Mouse (Mus musculus): Measurements from ENCODE around the gene Crybg1.
"Not testable (repeated sequence)": the region's sequence is repeated elsewhere in the genome, so short reads cannot be mapped to it uniquely, and the experiment has no call there.

Crybg1 gene

DNA sequence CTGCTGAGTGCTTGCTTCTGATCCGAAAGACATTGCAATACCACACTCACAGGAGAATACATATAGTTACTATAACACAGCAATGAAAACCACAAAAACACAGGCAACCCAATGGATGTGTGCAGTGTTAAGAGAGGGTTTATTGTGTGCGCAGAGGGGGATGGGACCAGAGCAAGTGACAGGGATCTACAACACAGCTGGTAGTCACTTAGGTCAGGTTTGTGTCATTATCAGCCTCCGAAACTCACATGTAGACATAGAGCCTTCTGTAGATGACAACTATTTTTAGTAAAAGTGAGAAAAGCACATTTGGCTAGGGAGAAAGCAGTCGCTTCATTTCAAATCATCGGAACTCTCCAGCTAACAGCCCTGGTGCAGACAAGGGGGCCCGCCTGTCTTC lies 166.2 kb downstream of the Crybg1 start:
- no peak for ATAC-seq (ENCODE audit: insufficient number of reproducible peaks, low FRiP score, low TSS enrichment)

DNA sequence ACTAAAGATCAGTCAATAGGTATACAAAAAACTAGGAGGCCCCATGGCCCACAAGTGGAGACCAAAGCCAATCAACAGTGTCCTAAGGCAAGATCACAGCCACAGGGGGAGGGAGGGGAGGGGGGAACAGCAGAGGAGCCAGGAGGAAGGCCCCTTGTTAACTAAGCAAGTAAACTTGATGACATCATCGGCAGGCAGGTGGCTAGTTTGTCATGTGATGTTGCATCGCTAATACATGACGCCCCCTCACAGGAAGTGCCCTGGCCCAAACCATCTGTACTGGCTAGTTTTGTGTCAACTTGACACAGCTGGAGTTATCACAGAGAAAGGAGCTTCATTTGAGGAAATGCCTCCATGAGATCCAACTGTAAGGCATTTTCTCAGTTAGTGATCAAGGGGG lies 167.9 kb downstream of the Crybg1 start:
- ATAC-seq (ENCODE audit: insufficient number of reproducible peaks, low FRiP score, low TSS enrichment): not testable (repeated sequence)

DNA sequence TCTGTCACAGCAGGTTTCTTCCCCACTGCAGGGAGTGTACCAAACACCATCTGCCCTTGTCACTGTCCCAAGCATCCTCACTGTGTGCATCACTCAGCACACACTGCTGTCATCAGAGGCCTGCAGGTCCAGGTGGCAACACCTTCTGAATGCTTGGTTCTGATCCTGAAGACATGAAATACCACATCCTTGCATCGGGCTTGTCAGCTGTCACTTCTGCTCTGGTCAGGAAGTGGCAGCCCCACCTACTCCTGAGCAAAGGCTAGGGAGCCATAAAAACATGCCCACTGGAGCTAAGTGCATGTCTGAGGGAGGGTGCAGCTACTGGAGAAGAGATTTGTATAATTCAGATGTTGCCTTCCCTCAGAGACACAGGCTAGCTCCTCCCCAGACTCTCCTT lies 168.6 kb downstream of the Crybg1 start:
- no peak for ATAC-seq (ENCODE audit: insufficient number of reproducible peaks, low FRiP score, low TSS enrichment)

DNA sequence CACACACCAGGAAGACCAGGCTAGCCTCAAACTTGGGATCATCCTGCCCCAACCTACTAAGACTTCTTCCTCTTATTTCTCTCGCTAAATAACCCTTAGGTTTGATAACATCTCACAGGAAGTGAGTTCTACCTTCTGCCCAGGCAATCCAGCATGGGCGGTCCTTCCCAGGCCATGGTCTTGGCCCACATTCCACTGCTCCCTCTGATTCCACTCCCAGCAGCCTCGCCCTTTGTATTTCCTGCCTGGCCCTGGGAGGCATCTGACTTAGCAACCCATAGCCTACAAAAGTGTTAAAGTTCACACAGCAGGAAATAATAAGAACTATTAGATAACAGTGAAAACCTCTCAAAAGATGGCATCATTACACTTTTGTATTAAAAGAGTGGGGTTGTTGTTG lies 171.3 kb downstream of the Crybg1 start:
- ATAC-seq (ENCODE audit: insufficient number of reproducible peaks, low FRiP score, low TSS enrichment): no peak

DNA sequence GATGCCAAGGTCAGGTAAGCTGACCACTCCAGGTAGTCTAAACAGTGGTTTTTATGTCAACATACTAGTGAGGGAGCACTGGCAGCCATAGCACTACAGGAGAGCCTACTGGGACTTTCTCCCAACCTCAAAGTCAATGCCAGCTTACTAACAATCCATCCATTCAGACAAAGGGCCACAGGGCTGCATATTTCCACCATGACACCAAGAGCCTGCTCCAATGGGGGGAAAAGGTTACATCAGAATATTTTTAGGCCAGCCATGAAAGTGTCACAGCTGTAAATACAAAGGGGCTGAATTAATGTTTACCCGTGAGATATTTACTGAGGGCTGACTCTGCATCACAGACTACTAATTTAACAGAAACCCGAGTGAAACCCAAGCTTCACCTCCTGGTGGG lies 175.4 kb downstream of the Crybg1 start:
- no peak for ATAC-seq (ENCODE audit: insufficient number of reproducible peaks, low FRiP score, low TSS enrichment)

DNA sequence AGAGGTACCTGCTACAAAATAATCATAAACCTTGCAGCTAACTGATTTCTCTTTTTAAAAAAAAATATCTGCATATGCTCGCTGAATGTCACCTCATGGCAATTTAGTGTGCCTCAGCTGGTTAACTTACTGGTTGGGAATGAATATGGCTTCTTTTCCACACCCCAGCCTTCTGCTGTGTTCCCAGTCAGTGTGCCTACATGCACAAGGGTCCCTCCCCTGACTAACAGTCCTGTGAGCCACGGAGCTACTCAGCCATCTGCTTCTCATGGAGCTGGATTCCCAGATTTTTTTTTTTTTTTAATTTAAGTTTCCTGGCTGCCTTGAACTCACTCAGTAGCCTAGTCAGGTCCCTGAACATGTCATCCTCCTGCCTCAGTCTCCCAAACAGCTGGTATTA lies 183.7 kb downstream of the Crybg1 start:
- no peak for ATAC-seq (ENCODE audit: insufficient number of reproducible peaks, low FRiP score, low TSS enrichment)

DNA sequence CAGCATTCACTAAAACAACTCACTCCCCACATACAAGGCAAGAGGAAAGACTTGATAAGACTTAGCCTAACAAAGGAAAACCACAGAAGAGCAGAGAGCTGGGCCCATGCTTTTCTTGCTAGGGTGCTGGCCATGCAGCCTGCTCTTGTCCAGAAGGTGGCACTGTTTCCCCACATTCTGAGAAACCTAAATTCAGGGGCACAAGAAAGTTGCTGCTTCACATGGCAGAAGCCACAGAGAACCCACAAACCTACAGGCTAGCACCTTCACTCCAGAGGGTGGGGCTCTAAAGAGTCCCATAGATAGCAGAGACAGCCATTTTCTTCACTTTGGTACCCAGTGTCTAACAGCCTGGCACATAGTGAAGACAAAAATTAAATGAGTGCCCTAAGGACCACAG lies 194.7 kb downstream of the Crybg1 start:
- ATAC-seq (ENCODE audit: insufficient number of reproducible peaks, low FRiP score, low TSS enrichment): peak; percentile 68; the same call in 1 of the 2 replicates

DNA sequence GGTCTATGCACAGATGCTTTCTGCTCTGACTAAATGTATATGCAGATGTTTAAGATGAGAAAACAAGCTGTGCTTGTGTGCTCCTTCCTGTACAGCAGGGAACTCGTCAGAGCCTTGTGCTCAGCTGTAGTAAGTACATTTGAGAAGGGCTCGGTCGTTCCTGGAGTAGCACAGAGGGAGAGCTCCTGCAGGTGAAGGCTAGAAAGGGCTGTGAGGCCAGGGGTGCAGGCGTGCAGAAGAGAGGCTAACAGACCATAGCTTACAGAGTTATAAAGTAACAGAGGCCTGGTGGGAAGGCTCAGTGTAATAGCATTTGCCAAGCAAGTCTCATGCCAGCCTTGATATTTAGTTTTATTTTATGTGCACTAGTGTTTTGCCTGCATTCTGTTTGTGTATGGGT lies 203.2 kb downstream of the Crybg1 start:
- no peak for ATAC-seq (ENCODE audit: insufficient number of reproducible peaks, low FRiP score, low TSS enrichment)

DNA sequence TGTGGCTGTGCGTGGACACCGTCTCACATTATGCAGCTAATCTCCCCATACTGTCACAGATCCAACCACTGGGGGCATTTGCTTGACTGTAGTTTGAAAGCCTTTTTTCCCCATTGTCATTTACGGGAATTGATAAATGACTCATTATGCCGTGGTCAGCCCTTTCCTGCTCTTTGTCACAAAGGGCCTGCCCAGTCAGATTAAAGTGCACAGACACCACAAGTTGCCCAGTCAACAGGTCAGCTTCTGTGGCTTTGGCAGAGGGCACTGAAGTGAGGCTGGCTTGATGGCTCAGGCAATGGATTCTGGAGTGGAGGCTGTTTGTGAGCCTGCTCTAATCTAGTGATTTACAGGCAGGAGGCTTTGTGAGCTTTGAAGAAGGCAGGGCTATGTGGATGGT lies 204.9 kb downstream of the Crybg1 start:
- no peak for ATAC-seq (ENCODE audit: insufficient number of reproducible peaks, low FRiP score, low TSS enrichment)

DNA sequence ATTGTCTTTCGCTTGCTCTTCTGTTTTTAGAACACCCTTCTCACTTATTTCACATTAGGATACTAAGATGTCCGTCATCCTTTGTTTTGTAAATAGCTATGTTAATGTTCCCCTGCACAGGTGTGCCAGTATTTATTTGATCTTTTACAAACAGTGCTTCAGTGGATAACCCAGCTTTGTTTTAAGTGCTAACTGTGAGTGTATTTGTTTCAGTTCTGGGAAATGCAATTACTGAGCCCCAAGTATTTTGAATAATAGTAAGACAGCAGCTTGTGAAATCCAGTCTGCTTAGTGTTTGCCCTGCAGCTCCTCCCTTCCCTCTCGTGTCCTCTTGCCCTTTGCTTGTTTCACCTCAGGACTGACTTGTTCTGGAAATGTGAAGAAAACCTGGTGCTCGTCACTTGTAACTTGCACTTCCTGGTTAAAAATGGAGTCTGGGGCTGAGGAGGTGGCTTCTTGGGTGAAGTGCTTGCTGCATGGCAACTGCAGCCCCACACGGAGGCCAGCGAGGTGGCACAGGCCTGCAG lies 209.5 kb downstream of the Crybg1 start:
- no peak for ATAC-seq (ENCODE audit: insufficient number of reproducible peaks, low FRiP score, low TSS enrichment)

DNA sequence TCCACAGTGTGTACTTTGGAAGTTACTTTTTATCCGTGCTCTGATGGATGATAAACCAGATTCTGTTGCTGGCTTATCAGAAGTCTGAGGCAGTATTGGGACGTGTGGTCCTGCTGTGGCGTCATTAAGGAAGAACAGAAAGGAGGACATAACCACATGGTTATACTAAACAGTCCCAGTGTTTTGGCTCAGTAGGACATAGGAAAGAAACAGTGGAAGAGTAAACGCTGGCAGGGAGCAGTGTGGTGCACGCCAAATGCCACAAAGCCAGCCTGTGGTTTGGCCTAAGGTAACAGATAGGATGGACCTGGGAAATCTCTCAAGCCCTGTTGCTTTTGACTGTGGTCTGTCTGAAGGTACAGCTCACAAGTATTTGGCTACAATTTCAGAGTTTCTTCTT lies 220.1 kb downstream of the Crybg1 start:
- peak; percentile 59; the same call in 1 of the 2 replicates for ATAC-seq (ENCODE audit: insufficient number of reproducible peaks, low FRiP score, low TSS enrichment)

DNA sequence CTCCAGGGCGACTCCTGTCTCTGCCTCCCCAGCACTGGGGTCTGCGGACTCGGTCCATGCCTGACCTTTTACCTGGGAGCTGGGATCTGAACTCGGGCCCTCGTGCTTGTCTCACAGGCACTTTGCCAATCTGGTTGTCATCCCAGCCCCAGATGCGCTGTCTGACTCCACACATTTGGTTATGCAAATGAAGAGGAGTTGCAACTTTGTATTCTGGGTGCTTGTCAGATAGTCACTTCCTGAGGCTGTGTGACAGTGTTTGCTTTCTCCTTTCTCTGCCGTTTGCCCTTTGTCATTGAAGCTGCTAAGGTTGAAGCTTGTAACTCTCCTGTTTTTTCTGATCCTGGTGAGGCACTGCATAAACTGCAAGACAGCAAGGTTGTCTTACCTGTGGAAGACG lies 220.9 kb downstream of the Crybg1 start:
- no peak for ATAC-seq (ENCODE audit: insufficient number of reproducible peaks, low FRiP score, low TSS enrichment)

DNA sequence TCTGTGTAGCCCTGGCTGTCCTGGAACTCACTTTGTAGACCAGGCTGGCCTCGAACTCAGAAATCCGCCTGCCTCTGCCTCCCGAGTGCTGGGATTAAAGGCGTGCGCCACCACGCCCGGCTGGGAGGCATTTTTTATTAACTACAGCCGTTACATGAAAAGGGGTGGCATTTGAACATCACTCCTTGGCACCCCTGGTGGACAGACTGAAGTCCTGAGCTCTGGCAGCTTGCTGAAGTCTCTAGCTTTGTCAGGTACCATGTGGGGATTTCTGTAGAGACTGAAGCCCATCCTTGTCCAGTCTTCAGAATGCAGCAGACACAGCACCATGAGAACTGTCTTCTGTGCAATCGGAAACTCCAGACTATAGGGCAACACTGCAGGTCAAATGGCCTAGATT lies 222.9 kb downstream of the Crybg1 start:
- ATAC-seq (ENCODE audit: insufficient number of reproducible peaks, low FRiP score, low TSS enrichment): not testable (repeated sequence)

DNA sequence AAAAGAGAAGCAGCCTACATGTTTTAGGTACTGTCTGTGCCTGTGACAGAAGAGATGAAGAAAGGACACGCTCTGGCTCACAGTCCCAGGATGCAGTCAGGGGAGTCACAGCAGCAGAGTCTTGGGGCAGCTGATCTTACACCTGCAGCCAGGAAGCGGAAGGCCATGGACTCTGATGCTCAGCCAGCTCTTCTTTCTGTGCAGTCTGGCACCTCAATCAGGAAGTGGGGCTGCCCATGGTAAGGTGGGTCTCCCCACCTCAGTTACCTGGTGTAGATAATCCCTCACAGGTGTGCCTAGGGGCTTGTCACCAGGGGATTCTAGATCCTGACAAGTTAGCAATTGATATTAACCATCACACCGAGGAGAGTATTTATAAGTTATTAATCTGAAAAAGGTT lies 225.6 kb downstream of the Crybg1 start:
- ATAC-seq (ENCODE audit: insufficient number of reproducible peaks, low FRiP score, low TSS enrichment): no peak

DNA sequence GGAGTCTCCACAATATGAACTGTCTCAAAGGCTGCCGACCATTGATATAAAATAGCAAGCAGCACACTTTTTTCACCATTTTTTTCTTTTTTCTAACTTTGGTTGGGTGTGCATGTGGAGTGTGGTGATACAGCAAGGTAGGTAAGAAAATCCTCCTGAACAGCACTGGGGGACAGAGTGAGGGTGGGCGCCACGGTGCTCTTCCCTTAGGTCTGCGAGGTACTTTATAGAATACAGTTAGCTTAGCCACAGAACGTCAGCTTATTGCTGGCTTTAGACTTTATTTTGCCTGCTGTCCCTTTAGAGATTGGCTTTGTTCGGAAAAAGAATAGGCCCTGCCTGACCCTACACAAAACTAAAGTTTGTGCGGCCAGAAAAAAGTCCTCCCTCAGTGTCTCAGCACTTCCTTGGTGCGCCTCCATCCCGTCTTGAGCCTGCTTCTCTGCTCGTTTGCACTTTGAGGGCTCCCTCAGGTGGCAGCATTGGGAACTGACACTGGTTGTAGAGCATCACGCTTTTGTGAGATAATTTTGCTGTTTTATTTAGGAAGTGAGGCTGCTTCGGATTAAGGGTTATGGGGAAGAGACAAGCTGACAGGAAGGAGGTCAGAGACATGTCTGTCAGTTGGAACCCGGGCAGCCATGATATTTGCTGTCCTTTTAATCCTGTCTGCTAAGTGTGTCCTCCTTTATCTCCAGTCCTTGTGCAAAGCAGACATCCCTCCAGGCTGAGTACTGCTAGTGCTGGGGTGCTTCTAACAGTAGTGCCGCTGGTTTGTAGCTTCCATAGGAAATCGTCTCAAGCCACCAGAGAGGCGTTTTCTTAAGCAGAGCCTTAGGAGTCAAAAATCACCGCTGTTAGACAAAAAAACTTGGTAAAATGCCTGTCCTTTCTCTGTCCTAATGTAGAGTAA lies 229.7 kb downstream of the Crybg1 start:
- ATAC-seq (ENCODE audit: insufficient number of reproducible peaks, low FRiP score, low TSS enrichment): peak; percentile 74

DNA sequence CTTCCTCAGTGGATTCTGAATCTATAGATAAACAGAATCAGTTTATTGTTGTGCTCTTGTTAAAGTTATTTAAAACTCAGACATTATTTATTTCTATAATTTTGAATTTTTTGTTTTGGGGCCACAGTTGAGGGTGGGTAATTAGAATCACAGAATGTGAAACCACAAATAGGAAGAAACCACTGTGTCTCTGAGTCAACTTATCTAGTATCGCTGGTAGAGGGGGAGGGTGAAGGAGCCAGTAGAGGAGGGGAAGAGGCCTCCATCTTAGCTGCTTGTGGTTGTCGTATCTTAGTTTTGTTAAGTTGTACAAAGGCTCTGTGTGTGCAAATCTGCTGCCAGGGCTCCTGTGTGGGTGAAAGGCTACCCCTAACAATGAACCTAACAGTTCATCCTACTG lies 231.9 kb downstream of the Crybg1 start:
- no peak for ATAC-seq (ENCODE audit: insufficient number of reproducible peaks, low FRiP score, low TSS enrichment)

DNA sequence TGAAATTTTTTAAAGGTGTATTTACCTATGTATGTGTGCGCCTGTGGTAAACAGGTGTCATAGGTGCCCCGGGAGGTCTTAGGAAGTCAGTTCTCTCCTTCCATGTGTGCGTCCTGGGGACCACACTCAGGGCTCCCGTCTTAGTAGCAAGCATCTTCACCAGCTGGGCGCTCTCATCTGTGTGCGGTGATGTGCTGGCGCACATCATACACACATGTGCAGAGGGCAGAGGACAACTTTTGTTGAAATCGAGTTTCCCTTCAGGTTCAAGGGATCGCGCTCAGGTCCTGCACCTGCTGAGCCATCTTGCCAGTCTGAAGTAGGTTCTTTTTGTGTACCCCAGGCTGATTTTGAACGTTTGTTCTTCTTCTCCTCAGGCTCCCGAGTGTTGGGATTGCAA lies 232.5 kb downstream of the Crybg1 start:
- no peak for ATAC-seq (ENCODE audit: insufficient number of reproducible peaks, low FRiP score, low TSS enrichment)

DNA sequence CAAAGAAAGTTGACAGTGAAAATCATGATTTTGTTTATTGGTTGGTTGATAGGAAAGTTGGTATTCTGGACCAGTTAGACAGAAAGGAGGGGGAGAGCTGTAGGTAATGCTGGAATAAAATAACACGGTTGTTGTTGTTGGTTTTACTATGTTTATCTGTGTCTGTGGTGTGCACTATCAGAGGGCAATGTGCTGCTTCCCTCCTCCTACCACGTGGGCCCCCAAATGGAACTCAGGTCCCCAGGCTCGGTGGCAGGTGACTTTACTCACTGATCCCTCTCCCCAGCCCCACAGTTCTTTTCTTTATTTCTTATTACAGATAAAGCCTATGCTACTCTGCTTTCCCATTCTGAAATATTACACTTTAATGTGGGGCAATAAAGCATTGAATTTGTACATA lies 236.4 kb downstream of the Crybg1 start:
- ATAC-seq (ENCODE audit: insufficient number of reproducible peaks, low FRiP score, low TSS enrichment): no peak

DNA sequence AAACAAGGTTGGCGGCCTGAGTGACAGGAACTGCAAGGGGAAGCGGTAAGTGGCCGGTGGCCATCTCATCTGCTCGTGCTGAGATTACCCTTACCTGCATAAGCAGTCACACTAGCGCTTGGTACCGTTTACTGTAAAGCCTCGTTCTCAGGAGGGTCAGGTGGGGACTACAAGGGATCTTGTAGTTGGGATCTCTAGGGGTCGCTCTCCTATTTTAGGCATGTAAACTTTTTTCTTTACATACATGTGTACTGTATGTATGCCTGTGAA lies 237.8 kb downstream of the Crybg1 start:
- no peak for ATAC-seq (ENCODE audit: insufficient number of reproducible peaks, low FRiP score, low TSS enrichment)

DNA sequence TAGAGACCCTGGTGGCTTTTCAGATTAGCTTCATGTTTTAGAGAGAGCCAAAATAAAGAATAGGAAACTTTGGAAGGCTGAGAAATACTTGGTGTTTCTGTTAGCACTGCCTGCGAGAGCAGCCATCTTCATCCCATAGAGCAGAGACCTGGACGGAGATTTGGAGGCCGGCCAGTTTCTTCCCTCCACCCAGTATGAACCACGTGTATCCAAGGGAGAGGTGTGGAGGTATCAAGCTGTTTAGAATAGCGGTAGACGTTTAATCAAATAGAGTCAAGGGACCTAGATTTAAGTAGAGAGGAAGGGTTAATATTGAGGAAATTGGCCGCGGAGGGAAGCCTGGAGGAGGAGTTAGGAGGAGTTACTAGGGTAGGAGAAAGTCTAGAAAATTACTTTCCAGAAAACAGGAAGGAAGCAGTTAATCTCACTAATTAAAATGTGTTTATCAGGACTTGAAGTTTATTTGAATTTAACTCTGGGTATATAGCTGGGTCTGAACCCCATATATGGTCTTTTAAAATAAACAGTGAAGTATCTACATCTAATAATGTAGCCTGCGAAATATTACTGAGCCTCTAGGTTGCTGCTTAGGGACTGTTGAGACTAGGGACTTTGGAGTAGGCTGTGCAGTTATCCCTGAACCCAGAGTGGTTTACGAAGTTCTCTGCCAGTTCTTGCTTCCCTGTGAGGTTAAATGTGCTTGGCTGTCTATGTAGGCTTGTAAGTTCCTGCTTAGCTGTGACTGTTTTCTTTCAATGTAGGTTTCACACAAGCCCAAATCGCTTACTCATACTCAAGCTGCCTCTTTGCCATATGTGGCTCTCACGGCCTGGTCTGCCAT lies 238.4 kb downstream of the Crybg1 start:
- no peak for ATAC-seq (ENCODE audit: insufficient number of reproducible peaks, low FRiP score, low TSS enrichment)

DNA sequence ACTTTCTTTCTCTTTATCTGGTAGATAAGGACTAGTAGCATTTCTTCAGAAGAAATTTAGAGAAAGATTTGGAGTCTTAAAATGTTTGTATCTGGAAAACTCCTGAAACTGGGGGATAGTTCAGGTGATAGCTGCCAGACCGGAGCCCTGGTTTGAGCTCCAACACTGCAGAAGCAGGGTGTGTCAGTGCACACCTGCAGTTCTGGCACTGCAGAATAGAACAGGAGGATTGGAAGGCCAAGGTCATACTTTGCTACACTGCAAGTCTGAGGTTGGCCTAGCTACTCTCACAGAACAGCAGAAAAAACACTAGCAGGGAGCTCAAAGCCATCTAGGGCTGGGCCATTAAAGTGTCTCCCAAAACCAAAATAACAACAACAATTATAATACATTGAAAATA lies 244.1 kb downstream of the Crybg1 start:
- ATAC-seq (ENCODE audit: insufficient number of reproducible peaks, low FRiP score, low TSS enrichment): no peak
